Mouse (Mus musculus): ENCODE data around the gene Gtdc1. TPM values are rescaled to one million over a fixed set of nuclear protein-coding genes. Genes with fewer than 3 reads are reported as not detected.

Gtdc1 gene
- total RNA-seq, 2 experiments from 2014 or later = 20.9 to 23.3 TPM

DNA sequence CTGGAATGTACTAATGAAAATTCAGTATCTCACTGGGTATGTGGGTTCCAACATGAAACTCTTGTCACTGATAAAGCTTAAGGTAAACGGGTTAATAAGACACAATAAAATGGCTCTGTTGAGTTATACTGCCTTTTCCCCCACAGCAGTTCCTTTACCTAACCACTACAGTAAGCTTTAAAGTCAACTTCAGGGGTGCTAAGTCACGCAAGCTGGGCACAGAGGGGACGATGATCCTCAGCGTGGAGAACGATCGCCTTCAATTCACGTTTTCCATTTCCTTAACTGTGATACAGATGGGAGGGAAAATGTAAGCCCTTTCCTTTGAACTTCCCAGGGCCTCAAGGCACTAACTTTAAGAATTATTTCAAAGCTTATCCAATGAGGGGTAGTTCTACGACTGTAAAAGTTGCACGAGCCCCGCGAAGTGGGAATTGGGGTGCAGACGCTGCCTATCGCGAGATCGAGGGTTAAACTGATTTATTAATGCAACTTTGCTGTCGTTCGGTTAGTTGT is 1.2 kb downstream of the Gtdc1 start:
- ATAC-seq (ENCODE audit: poor library complexity, severe bottlenecking) = peak; percentile 14; the same call in 1 of the 2 replicates

- no peak for ATAC-seq (ENCODE audit: poor library complexity, severe bottlenecking)
Measured at GRCm38 (mm10) chr2:44924618-44925017, 2.8 kb downstream of the Gtdc1 start.

- ATAC-seq (ENCODE audit: poor library complexity, severe bottlenecking) = no peak
Measured at GRCm38 (mm10) chr2:44923056-44923883, 4.2 kb downstream of the Gtdc1 start.

- no peak for ATAC-seq (ENCODE audit: poor library complexity, severe bottlenecking)
Measured at GRCm38 (mm10) chr2:44922500-44922899, 5.0 kb downstream of the Gtdc1 start.

- peak; percentile 94 for ATAC-seq (ENCODE audit: poor library complexity, severe bottlenecking)
Measured at GRCm38 (mm10) chr2:44920471-44920870, 7.0 kb downstream of the Gtdc1 start.

- ATAC-seq (ENCODE audit: poor library complexity, severe bottlenecking) = no peak
Measured at GRCm38 (mm10) chr2:44919326-44919725, 8.1 kb downstream of the Gtdc1 start.

- no peak for ATAC-seq (ENCODE audit: poor library complexity, severe bottlenecking)
Measured at GRCm38 (mm10) chr2:44918737-44919136, 8.7 kb downstream of the Gtdc1 start.

- ATAC-seq (ENCODE audit: poor library complexity, severe bottlenecking) = no peak
Measured at GRCm38 (mm10) chr2:44916286-44916685, 11.2 kb downstream of the Gtdc1 start.

GRCm38 (mm10) chr2:44897801-44898200 is 29.7 kb downstream of the Gtdc1 start:
- no peak for ATAC-seq (ENCODE audit: poor library complexity, severe bottlenecking)

GRCm38 (mm10) chr2:44873718-44874117 is 53.7 kb downstream of the Gtdc1 start:
- no peak for ATAC-seq (ENCODE audit: poor library complexity, severe bottlenecking)

GRCm38 (mm10) chr2:44864726-44865125 is 62.7 kb downstream of the Gtdc1 start:
- ATAC-seq (ENCODE audit: poor library complexity, severe bottlenecking) = no peak

GRCm38 (mm10) chr2:44854475-44854874 is 73.0 kb downstream of the Gtdc1 start:
- no peak for ATAC-seq (ENCODE audit: poor library complexity, severe bottlenecking)

DNA sequence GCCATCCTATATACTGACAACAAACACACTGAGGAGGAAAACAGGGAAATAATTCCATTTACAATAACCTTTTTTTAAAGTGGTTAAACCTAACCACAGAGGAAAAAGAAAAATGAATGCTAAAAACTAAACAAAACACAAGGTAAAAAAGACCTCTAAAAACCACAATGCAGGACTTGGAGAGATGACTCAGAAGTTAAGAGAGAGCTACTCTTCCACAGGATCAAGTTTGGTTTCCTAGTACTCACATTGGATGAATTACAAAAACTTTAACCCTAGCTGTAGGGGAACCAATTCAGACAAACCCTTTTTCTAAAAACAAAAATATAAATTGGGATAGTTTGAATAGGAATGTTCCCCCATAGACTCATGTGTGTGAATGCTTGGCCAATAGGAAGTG is 77.8 kb downstream of the Gtdc1 start:
- ATAC-seq (ENCODE audit: poor library complexity, severe bottlenecking) = no peak

DNA sequence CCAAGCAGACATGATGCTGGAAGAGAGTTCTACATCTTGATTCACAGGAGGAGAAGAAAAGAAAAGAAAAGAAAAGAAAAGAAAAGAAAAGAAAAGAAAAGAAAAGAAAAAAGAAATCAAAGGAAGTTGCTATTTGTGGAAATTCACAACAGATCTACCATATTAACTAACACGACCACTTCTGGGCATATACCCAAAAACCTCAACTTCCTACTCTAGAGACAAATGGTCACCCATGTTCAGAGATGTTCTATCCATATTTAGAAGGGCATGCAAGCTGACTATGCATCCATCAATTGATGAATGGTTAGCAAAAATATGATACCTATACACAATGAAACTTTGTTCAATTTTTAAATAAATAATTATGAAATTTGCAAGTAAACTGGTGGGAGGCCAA is 79.3 kb downstream of the Gtdc1 start:
- ATAC-seq (ENCODE audit: poor library complexity, severe bottlenecking) = no peak

DNA sequence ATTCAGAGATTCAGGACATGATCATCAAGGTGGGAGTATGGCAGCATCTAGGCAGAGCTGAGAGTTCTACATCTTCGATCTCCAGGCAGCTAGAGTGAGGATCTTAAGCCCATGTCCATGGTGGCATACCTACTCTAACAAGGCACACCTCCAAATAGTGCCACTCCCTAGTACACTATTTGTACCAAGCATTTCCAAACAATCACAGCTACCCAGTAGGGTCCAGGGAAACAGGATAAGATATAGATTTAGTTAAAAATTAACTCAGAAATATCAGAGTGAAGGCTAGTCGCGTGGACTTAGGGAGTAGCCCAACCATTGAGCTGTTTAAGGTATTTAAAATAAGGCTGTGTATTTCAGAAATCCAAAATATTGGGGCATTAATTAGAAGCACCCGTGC is 82.0 kb downstream of the Gtdc1 start:
- no peak for ATAC-seq (ENCODE audit: poor library complexity, severe bottlenecking)

DNA sequence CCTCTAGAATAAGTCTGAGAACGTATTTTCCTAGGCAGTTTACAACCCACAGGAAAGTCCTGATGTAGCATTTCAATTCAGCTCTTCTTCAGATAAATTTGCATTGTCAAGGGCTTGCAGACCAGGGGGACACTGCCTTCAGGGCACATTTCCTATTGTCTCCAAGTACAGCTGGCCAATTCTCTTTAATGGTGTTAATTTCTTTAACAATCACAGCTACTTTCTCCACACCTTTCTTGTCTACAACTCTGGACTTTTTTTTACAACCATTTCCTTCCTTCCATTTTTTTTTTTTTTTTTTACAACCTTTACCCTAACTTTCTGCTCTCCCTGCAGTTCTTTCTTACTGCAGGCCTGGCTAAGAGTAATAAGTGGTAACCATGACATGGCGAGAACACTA is 97.7 kb downstream of the Gtdc1 start:
- ATAC-seq (ENCODE audit: poor library complexity, severe bottlenecking) = no peak

DNA sequence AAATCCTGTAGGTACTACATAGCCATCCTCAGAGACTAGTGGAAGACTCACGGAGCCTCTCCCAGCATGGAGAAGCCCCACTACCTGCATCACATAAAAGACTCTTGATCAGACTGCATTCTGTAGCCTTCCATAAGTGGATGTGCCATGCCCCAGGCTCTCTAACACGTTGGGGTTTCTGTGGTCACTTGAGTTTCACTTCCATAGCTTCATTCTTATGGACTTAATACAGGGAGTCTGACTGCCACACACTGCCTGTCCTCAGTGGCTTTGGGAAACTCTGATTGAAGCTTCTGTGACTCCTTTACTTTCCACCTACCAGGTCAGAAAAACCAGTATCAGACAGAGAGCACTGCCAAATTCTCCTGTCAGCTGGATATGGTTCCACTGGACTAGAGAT is 98.1 kb downstream of the Gtdc1 start:
- peak; percentile 80 for ATAC-seq (ENCODE audit: poor library complexity, severe bottlenecking)

DNA sequence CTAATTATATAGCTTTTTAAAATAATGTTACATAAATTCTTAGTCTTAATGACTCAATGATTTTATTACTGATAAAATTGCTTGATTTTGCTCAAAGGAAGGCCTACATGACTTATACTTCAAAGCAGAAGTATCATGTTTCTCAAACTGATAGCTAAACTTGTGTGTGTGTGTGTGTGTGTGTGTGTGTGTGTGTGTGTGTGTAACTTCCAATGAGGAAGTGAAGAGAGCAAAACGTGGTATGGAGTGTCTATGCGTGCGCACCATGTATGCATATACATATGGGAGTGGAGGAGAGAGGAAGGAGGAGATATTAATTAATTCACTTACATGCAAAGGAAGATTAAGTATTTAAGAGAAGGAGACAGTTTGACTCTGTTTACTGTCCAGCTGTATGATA is 100.8 kb downstream of the Gtdc1 start:
- ATAC-seq (ENCODE audit: poor library complexity, severe bottlenecking) = no peak

DNA sequence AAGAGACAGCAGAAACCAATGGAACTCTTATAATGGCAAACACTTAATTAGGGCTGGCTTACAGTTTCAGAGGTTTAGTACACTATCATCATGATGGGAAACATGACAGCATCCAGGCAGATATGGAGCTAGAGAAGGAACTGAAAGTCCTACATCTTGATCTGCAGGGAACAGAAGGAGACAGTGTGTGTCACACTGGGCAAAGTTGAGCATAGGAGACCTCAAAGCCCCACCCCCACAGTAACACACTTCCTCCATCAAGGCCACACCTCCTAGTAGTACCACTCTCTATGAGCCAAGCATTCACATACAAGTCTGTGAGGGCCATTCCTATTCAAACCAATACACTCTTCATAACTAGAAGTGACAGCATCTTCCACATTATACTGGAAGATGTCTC is 109.7 kb downstream of the Gtdc1 start:
- ATAC-seq (ENCODE audit: poor library complexity, severe bottlenecking) = peak; percentile 74

- ATAC-seq (ENCODE audit: poor library complexity, severe bottlenecking) = no peak
Measured at GRCm38 (mm10) chr2:44813729-44814128, 113.7 kb downstream of the Gtdc1 start.

DNA sequence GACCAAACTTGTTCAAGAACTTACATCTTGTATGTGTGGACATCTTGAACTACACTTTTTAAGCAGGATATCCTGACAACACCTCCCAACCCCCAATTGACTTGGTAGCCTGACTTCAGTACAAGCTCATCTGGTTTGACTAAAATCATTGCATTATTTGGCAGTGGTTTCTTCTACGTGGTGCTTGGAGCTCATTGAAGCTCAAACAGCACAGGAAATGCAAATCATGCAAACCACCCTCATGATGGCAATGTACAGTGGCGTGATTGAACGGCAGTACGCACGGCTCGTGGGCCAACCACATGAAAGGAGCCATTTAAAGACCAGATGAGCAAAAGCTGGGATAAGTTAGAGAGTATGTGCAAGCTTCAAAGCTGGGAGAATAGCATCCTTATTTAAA is 123.0 kb downstream of the Gtdc1 start:
- peak; percentile 30; the same call in 1 of the 2 replicates for ATAC-seq (ENCODE audit: poor library complexity, severe bottlenecking)

DNA sequence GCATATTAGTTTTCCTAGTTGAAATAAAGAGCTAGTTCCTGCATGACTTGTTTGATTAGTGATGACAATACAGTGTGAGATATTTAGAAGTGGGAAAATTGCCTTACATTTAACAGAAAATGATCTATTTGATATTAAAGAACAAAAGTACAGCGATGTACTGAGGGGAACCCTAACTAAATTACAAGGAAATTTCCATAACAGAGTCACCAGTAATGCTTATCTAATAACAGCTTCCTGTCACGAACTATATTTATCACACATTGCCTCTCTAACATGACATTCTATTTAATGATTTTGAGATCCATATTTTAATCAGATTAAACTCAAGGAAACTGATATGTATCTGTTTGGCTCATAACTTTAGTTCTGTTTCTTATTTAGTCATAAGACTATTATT is 126.1 kb downstream of the Gtdc1 start:
- ATAC-seq (ENCODE audit: poor library complexity, severe bottlenecking) = no peak

GRCm38 (mm10) chr2:44791840-44792239 is 135.6 kb downstream of the Gtdc1 start:
- no peak for ATAC-seq (ENCODE audit: poor library complexity, severe bottlenecking)

Measured in megakaryocyte, adult 5-6 weeks (primary cell).